Mouse (Mus musculus): ENCODE results near the gene Cacna1h. TPM values are rescaled to one million over a fixed set of nuclear protein-coding genes. Genes with fewer than 3 reads are reported as not detected.

The Cacna1h gene
- polyA plus RNA-seq, 1 experiment from 2014 or later = 3.2 TPM

DNA sequence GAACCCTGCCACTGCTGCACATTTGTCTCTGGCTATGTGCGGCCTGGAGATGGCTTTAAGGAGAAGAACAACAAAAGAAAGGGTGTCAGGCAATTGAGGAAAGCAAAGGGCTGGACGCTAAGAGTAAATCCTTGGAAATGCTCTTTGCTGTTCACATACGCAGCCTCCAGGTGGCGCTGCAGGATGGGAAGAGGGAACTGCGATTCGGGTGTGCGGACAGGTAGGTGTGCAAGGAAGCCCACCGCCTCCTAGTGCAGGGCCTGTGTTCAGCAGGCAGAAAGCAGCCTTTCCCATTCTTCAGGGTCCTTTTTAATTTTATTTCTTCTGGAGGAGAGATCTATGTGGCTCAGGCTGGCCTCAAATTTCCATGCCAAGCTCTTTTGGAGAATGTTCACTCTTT lies 99.6 kb downstream of the Cacna1h start:
- peak; percentile 86 for DNase-seq (ENCODE audit: low spot score)
- H3K4me3 ChIP-seq = no peak overlapping the region
- WGBS = 4% methylated on average over 8 of the region's 8 CpGs
- H3K27ac ChIP-seq = no peak overlapping the region
- peaks cover 9% of the 10 kb centered on the region; the same call in 1 of the 2 replicates for H3K27me3 ChIP-seq (ENCODE audit: low read depth, poor library complexity, severe bottlenecking)
- peaks cover 4% of the 10 kb centered on the region; the same call in 1 of the 2 replicates for H3K4me1 ChIP-seq
- H3K36me3 ChIP-seq = no peaks in the 10 kb centered on the region
- H3K9me3 ChIP-seq (replicated peaks) = no peaks in the 10 kb centered on the region

- no peak for DNase-seq (ENCODE audit: low spot score)
- no peak overlapping the region for H3K4me3 ChIP-seq
- H3K36me3 ChIP-seq = no peaks in the 10 kb centered on the region
- peaks cover 9% of the 10 kb centered on the region; the same call in 1 of the 2 replicates for H3K27me3 ChIP-seq (ENCODE audit: low read depth, poor library complexity, severe bottlenecking)
- no peak overlapping the region for H3K27ac ChIP-seq
- 76% methylated on average over 9 of the region's 9 CpGs for WGBS
- no peaks in the 10 kb centered on the region for H3K9me3 ChIP-seq (replicated peaks)
- no peaks in the 10 kb centered on the region for H3K4me1 ChIP-seq
Observed at GRCm38 (mm10) chr17:25332321-25332720, 101.3 kb downstream of the Cacna1h start.

Other genes starting within 250 kb of the Cacna1h start
- 36.0 and 38.5 TPM in 2 replicates for gene BC003965, start 249.2 kb downstream of the Cacna1h start, polyA plus RNA-seq (2016; fragmentation: Nextera tagmentation; extraction: Ambion mirVana)
- 9.1 and 10.0 TPM in 2 replicates for gene Unkl, start 245.4 kb downstream of the Cacna1h start, polyA plus RNA-seq (2016; fragmentation: Nextera tagmentation; extraction: Ambion mirVana)
- gene Gnptg, start 193.7 kb downstream of the Cacna1h start, polyA plus RNA-seq (2016; fragmentation: Nextera tagmentation; extraction: Ambion mirVana) = 34.6 and 35.0 TPM in 2 replicates
- gene Tsr3, start 193.6 kb downstream of the Cacna1h start, polyA plus RNA-seq (2016; fragmentation: Nextera tagmentation; extraction: Ambion mirVana) = 74.6 and 76.6 TPM in 2 replicates
- 0.49 and 0.93 TPM in 2 replicates for gene Baiap3, start 177.4 kb downstream of the Cacna1h start, polyA plus RNA-seq (2016; fragmentation: Nextera tagmentation; extraction: Ambion mirVana)
- gene Ube2i, start 159.2 kb downstream of the Cacna1h start, polyA plus RNA-seq (2016; fragmentation: Nextera tagmentation; extraction: Ambion mirVana) = 974 and 998 TPM in 2 replicates
- not detected in 2 replicates for gene Prss34, start 135.4 kb downstream of the Cacna1h start, polyA plus RNA-seq (2016; fragmentation: Nextera tagmentation; extraction: Ambion mirVana)
- gene Prss28, start 125.1 kb downstream of the Cacna1h start, polyA plus RNA-seq (2016; fragmentation: Nextera tagmentation; extraction: Ambion mirVana) = not detected in 2 replicates
- gene Prss29, start 115.1 kb downstream of the Cacna1h start, polyA plus RNA-seq (2016; fragmentation: Nextera tagmentation; extraction: Ambion mirVana) = not detected in 2 replicates
- gene Tpsab1, start 88.2 kb downstream of the Cacna1h start, polyA plus RNA-seq (2016; fragmentation: Nextera tagmentation; extraction: Ambion mirVana) = not detected in 2 replicates
- not detected in 2 replicates for gene Tpsb2, start 67.5 kb downstream of the Cacna1h start, polyA plus RNA-seq (2016; fragmentation: Nextera tagmentation; extraction: Ambion mirVana)
- gene Tpsg1, start 64.5 kb downstream of the Cacna1h start, polyA plus RNA-seq (2016; fragmentation: Nextera tagmentation; extraction: Ambion mirVana) = not detected in 2 replicates
- gene Tekt4, start 20.8 kb upstream of the Cacna1h start, polyA plus RNA-seq (2016; fragmentation: Nextera tagmentation; extraction: Ambion mirVana) = not detected in 2 replicates
- gene Sstr5, start 63.5 kb upstream of the Cacna1h start, polyA plus RNA-seq (2016; fragmentation: Nextera tagmentation; extraction: Ambion mirVana) = 0.20 TPM in 1 of 2 replicates, not detected in the other
- gene Sox8, start 136.9 kb upstream of the Cacna1h start, polyA plus RNA-seq (2016; fragmentation: Nextera tagmentation; extraction: Ambion mirVana) = 11.1 and 13.1 TPM in 2 replicates
- gene Lmf1, start 145.3 kb upstream of the Cacna1h start, polyA plus RNA-seq (2016; fragmentation: Nextera tagmentation; extraction: Ambion mirVana) = 28.9 and 29.0 TPM in 2 replicates